Mouse (Mus musculus) heart, embryonic 14.5 days (tissue): ENCODE results near the gene Get4. TPM values are rescaled to one million over a fixed set of nuclear protein-coding genes. Genes with fewer than 3 reads are reported as not detected.

ENCODE experiments used
- ATAC-seq: fragments of 200-750 bp; cut with Nextera tagmentation; 2 replicates; pipeline ENCODE4 v1.8.0; 2017; ENCODE audit warnings: low read depth, moderate TSS enrichment; ENCODE audit not compliant: insufficient number of reproducible peaks, insufficient read depth, low FRiP score
- H3K27ac ChIP-seq, 2 experiments: fragments of 200-500 bp in 1 of 2; fragments of 300-500 bp in 1 of 2; sonication (generic) in 1 of 2; replicated peaks in 1 of 2; 2 replicates each; pipeline ENCODE4 v1.5.1; 2012 to 2014; ENCODE audit warnings: low read depth in 2 of 2, low read length in 2 of 2, control low read depth in 1 of 2, mild to moderate bottlenecking in 1 of 2, mixed read lengths in 1 of 2; ENCODE audit not compliant: control insufficient read depth in 1 of 2, insufficient read depth in 1 of 2
- H3K27me3 ChIP-seq: fragments of 300-500 bp; sonication (generic); 2 replicates; pipeline ENCODE4 v1.6.1; 2014; ENCODE audit warnings: mild to moderate bottlenecking, low read length, control low read depth; ENCODE audit not compliant: control insufficient read depth, insufficient read depth
- H3K36me3 ChIP-seq: fragments of 300-500 bp; sonication (generic); 2 replicates; pipeline ENCODE4 v1.6.1; 2014; ENCODE audit warnings: mild to moderate bottlenecking, control low read depth, low read length, mixed read lengths; ENCODE audit not compliant: control insufficient read depth, insufficient read depth
- H3K4me1 ChIP-seq, 2 experiments: fragments of 200-500 bp in 1 of 2; fragments of 300-500 bp in 1 of 2; sonication (generic) in 1 of 2; 2 replicates each; pipeline ENCODE4 v1.6.1; 2012 to 2014; ENCODE audit warnings: low read length in 2 of 2, control low read depth in 1 of 2, mixed read lengths in 1 of 2; ENCODE audit not compliant: control insufficient read depth in 2 of 2, insufficient read depth in 2 of 2
- H3K4me2 ChIP-seq: fragments of 300-500 bp; sonication (generic); 2 replicates; pipeline ENCODE4 v1.6.1; 2014; ENCODE audit warnings: mild to moderate bottlenecking, low read length
- H3K4me3 ChIP-seq, 2 experiments: fragments of 200-500 bp in 1 of 2; fragments of 300-500 bp in 1 of 2; sonication (generic) in 1 of 2; 2 replicates each; pipeline ENCODE4 v1.5.1; 2012 to 2014; ENCODE audit warnings: low read length in 2 of 2, mild to moderate bottlenecking in 2 of 2, control low read depth in 1 of 2, low read depth in 1 of 2, moderate library complexity in 1 of 2; ENCODE audit not compliant: control insufficient read depth in 1 of 2, insufficient read depth in 1 of 2
- H3K9ac ChIP-seq: fragments of 300-500 bp; sonication (generic); 2 replicates; pipeline ENCODE4 v1.6.1; 2014; ENCODE audit warnings: mild to moderate bottlenecking, low read length
- H3K9me3 ChIP-seq: fragments of 300-500 bp; sonication (generic); 2 replicates; pipeline ENCODE4 v1.6.1; 2016; ENCODE audit warnings: low read length, control low read depth; ENCODE audit not compliant: control insufficient read depth
- WGBS: fragments of 180-500 bp; shearing (Covaris S2); extraction: QIAGEN DNeasy Blood & Tissue Kit; methylation state at CpG from one replicate; pipeline ENCODE4 v1.1.7; 2014; 5-methylcytosine and 5-hydroxymethylcytosine counted together
- polyA plus RNA-seq: library from polyadenylated mRNA; unstranded; fragments of >200 nt; fragmentation: Nextera tagmentation; extraction: Ambion mirVana; gene quantifications from 2 replicates; pipeline ENCODE4 v1.2.1, GENCODE M21; 2014

Gene Get4
- 138 and 144 TPM in 2 replicates for polyA plus RNA-seq

DNA sequence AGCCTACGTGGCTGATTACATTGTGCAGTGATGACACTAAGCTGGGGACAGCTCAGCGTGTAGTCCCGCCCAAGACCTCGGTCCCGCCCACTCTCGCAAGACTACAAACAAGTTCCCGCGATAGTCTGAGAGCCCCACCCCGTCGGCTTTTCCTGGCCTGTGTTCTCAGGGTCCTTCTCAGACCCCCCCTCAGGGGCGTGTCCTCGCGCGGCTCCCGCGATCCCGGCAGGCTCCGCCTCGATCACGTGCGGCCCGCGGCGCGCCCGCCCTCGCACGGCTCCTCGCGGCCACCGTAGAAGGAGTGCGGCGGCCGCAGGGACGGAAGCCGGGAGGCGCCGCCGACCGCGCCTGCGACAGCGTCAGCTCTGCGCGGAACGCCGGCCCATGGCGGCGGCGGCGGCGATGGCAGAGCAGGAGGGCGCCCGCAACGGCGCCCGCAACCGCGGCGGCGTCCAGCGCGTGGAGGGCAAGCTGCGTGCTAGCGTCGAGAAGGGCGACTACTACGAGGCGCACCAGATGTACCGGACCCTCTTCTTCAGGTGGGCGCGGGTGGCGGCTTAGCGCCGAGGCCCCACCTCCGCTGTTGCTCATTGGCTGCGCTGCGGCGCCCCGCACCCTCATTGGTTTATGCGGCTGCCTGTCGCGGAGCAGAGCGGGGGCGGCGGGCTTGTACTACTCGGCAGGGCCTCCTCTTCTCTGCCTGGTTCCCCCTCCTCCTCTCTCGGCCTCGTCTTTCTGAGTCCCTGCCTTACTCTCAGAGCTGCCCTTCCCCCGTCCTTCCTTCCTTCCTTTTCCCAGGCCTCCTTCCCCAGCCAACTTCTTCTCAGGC lies at the start of gene Get4:
TSS of gene Get4 (plus strand) at position 244 of the 829 bp plus-strand sequence.
- Histone ChIP-seq H3K4me3 (peak within 1 kb of the TSS; percentile 77 to 98), H3K36me3 (peaks cover 41% of the 10 kb centered on the region), H3K27ac (peak within 1 kb of the TSS; percentile 92 to 96), H3K27me3 (no peaks in the 10 kb centered on the region), H3K9ac (peak within 1 kb of the TSS; percentile 91), H3K4me1 (peaks cover 32 to 49% of the 10 kb centered on the region in 2 experiments), H3K9me3 (no peaks in the 10 kb centered on the region), H3K4me2 (peak within 1 kb of the TSS; percentile 96)
- peak; percentile 93 for ATAC-seq
- under 1% methylated on average over 87 of the region's 90 CpGs for WGBS

DNA sequence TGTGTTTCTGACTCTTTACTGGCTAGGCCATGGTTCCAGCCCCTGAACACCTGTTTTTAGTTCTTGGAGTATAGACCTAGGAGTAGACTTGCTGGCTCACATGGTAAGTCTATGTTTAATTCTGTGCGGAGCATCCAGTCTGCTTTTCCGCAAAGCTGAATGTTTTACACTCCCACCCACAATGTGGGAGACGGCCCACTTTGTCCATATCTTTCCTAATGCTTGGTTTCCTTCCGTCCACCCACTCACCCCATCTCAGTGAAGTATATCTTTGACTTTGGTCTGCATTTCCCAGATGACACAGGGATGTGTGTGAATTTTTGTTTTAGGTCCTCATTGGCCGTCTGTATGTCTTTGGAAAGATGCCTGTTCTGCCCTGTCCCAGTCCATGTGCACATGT lies 48.8 kb upstream of the Get4 start:
- 78% methylated on average over 5 of the region's 5 CpGs for WGBS
- Histone ChIP-seq H3K9me3 (no peaks in the 10 kb centered on the region), H3K9ac (no peak overlapping the region), H3K27ac (no peak overlapping the region), H3K4me1 (peaks cover 8 to 15% of the 10 kb centered on the region in 2 experiments), H3K4me3 (no peak overlapping the region), H3K27me3 (no peaks in the 10 kb centered on the region), H3K36me3 (peaks cover 9% of the 10 kb centered on the region; the same call in 1 of the 2 replicates), H3K4me2 (no peak overlapping the region)
- no peak for ATAC-seq

DNA sequence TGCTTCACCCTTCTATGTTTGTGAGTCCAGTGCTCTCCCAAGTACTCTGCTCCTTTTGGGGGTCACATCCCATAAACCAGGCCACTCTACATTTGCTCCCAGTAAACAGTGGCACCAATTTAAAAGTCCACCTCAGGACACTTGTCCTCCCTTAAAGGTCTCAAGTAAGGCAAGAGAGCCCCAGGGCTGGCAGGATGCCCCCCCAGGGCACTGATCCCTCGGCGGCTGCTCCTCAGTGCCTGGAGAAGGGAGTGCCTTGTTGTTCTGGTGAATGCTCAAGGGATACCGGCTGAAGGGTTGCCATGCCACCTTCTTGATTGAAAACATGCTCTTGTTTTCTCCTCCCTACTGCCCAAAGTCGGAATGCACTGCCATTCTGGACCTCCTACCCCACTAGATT lies 46.0 kb upstream of the Get4 start:
- no peak overlapping the region for H3K27ac ChIP-seq
- WGBS, result 58% methylated on average over 4 of the region's 4 CpGs
- H3K4me1 ChIP-seq, result peaks cover 5 to 10% of the 10 kb centered on the region in 2 experiments
- H3K4me3 ChIP-seq, result no peak overlapping the region
- H3K27me3 ChIP-seq, result no peaks in the 10 kb centered on the region
- H3K9me3 ChIP-seq, result no peaks in the 10 kb centered on the region
- ATAC-seq, result no peak
- H3K36me3 ChIP-seq, result peaks cover 22% of the 10 kb centered on the region; the same call in 1 of the 2 replicates
- H3K9ac ChIP-seq, result no peak overlapping the region
- no peak overlapping the region for H3K4me2 ChIP-seq

DNA sequence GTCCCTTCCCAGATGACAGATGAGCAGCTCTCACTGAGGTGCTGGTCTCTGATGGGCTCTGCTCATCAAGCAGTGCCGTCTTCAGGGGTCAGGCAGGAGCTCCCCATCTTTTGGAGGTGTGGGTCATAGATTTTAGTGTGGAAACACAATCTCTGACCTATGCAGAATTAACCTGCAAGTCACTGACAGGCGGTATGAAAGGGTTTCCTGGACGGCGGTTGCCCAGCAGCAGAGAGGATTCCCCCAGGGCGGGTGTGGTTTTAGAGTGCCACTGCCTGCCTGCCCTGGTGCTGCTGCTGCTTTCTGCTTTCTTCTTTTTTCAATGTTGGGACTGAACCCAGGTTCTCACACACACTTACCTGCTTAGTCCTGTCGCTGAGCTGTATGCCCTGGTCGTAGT lies 45.6 kb upstream of the Get4 start:
- no peak overlapping the region for H3K9ac ChIP-seq
- no peak for ATAC-seq
- H3K36me3 ChIP-seq, result peaks cover 22% of the 10 kb centered on the region; the same call in 1 of the 2 replicates
- H3K27ac ChIP-seq, result no peak overlapping the region
- H3K4me1 ChIP-seq, result peaks cover 4 to 6% of the 10 kb centered on the region in 2 experiments
- WGBS, result 70% methylated on average over 7 of the region's 7 CpGs
- no peak overlapping the region for H3K4me3 ChIP-seq
- no peaks in the 10 kb centered on the region for H3K27me3 ChIP-seq
- H3K9me3 ChIP-seq, result no peaks in the 10 kb centered on the region
- no peak overlapping the region for H3K4me2 ChIP-seq

DNA sequence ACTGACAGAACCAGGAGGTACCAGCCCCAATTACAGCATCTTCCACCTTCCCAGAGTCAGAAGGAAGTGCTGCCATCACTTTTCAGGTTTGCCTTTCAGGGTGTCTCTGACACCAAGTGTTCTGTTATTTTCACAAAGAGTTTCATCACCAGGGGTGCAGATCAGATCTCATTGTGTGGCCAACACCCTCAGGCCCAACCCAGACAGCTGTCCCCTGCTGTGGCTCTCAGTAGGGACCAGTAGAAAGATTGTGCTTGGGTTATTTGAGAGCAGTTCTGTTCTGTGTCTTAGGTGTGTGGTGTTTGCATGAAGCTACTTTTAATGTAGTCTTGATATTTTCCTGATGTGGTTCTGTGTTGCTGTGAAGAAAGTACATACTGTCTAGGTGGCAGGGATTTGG lies 43.9 kb upstream of the Get4 start:
- Histone ChIP-seq H3K4me2 (no peak overlapping the region), H3K36me3 (peaks cover 26% of the 10 kb centered on the region; the same call in 1 of the 2 replicates), H3K27me3 (no peaks in the 10 kb centered on the region), H3K4me3 (no peak overlapping the region), H3K9ac (no peak overlapping the region), H3K27ac (no peak overlapping the region), H3K9me3 (no peaks in the 10 kb centered on the region), H3K4me1 (peaks cover 0 to 9% of the 10 kb centered on the region in 2 experiments; a peak in 1 of 4 replicates)
- ATAC-seq, result no peak

DNA sequence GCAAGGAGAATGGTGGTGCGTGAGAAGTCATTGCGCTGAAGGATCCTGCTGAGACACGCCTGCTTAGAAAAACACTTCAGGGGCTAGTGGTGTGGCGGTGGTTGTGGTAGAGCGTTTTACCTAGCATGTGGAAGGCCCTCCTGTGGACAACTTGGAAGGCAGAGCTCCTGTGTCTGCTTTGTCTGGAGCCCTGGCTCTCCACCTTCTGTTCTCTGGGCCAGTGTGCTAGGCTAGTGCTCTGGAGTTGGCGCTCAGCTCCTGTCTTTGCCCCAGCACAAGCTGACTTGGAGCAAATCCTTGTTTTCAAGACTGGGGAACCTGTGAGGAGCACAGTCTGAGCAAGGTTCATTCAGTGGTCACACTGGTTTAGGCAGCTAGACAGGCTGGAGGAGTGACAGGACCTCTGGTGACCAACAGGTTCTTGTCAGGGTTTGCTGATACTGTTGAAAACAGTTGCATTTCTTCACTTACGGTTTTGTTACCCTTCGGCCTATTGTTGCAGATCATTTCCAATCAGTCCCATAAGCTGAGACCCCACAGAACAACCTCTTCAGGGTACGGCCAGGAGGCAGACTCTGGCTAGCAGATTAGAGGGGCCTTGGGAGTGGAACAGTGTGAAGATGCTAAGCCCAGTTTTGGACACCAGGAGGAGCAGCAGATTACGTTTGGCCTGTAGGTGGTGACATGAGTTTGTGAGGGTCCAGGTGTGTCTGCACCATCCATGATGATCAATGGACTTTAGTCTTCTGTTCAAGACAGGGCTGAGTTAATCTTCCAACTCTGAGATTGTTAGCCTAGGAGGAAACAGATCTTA lies 43.0 kb upstream of the Get4 start:
- WGBS, result 86% methylated on average over 10 of the region's 10 CpGs
- no peaks in the 10 kb centered on the region for H3K27me3 ChIP-seq

DNA sequence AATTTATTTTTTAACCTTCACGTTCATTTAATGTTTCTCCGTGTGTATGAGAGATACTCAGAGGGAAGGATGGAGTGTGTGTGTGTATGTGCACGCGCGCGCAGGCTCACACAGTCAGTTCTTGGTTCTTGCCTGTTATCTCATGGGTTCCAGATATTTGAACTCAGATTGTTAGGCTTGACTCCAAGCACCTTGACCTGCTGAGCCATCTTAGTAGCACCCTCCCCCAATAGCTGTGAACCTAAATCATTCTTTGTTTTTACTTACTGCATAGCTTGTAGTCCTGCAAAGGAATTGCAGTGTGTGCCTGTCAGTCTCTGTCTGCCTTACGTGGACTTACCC lies 42.5 kb upstream of the Get4 start:
- H3K27me3 ChIP-seq, result no peaks in the 10 kb centered on the region
- H3K9ac ChIP-seq, result no peak overlapping the region
- no peak overlapping the region for H3K4me3 ChIP-seq
- H3K4me2 ChIP-seq, result no peak overlapping the region
- 94% methylated on average over 7 of the region's 7 CpGs for WGBS
- ATAC-seq, result no peak
- peaks cover 21% of the 10 kb centered on the region; the same call in 1 of the 2 replicates for H3K36me3 ChIP-seq
- no peaks in the 10 kb centered on the region for H3K9me3 ChIP-seq
- H3K4me1 ChIP-seq, result peaks cover 0 to 9% of the 10 kb centered on the region in 2 experiments; a peak in 1 of 4 replicates
- H3K27ac ChIP-seq, result no peak overlapping the region

More for the DNA sequence above, 43.0 kb upstream of the Get4 start:
- H3K27ac ChIP-seq, result no peak overlapping the region
- no peak overlapping the region for H3K4me3 ChIP-seq
- H3K36me3 ChIP-seq, result peaks cover 21% of the 10 kb centered on the region; the same call in 1 of the 2 replicates
- H3K9me3 ChIP-seq, result no peaks in the 10 kb centered on the region
- no peak overlapping the region for H3K4me2 ChIP-seq
- H3K9ac ChIP-seq, result no peak overlapping the region
- ATAC-seq, result no peak
- H3K4me1 ChIP-seq, result peaks cover 0 to 9% of the 10 kb centered on the region in 2 experiments; a peak in 1 of 4 replicates
